Mouse (Mus musculus): ENCODE results near the gene Ifna6. TPM values are rescaled to one million over a fixed set of nuclear protein-coding genes. Genes with fewer than 3 reads are reported as not detected.

The Ifna6 gene
- total and polyA plus RNA-seq, 2 experiments from 2014 or later, result not detected

- Histone ChIP-seq H3K27ac (ENCODE audit: low read depth) (no peak overlapping the region), H3K4me2 (ENCODE audit: low read depth, low read length) (no peak overlapping the region), H3K9ac (replicated peaks; ENCODE audit: low read depth, low read length) (no peak overlapping the region), H3K36me3 (replicated peaks; ENCODE audit: control insufficient read depth, insufficient read depth, low read length) (no peaks in the 10 kb centered on the region), H3K9me3 (replicated peaks; ENCODE audit: control insufficient read depth, low read length) (no peaks in the 10 kb centered on the region), H3K4me1 (ENCODE audit: control insufficient read depth, insufficient read depth) (no peaks in the 10 kb centered on the region), H3K27me3 (ENCODE audit: control insufficient read depth, insufficient read depth, low read length) (0 out of 2 replicates have a peak, but pooled peaks cover 3% of the 10 kb centered on the region), H3K4me3 (ENCODE audit: low read depth, low read length) (no peak overlapping the region)
- WGBS, result 32% methylated on average over 3 of the region's 3 CpGs
- no peak for DNase-seq (ENCODE audit: low spot score)
- TF ChIP-seq EP300 (IDR thresholded peaks at IDR 0.05; ENCODE audit: low read depth) (no peak), CTCF (IDR thresholded peaks at IDR 0.05; ENCODE audit: low read depth) (peak; percentile 35)
- no peak for ATAC-seq (ENCODE audit: insufficient read depth, low read depth)
These were observed 11.6 kb downstream of the Ifna6 start for GRCm38 (mm10) chr4:88838828-88839227.

- no peak for TF ChIP-seq CTCF (IDR thresholded peaks at IDR 0.05; ENCODE audit: low read depth)
- TF ChIP-seq EP300 (IDR thresholded peaks at IDR 0.05; ENCODE audit: low read depth), result no peak
- H3K27ac ChIP-seq (ENCODE audit: low read depth), result no peak overlapping the region
These were observed 12.8 kb downstream of the Ifna6 start for GRCm38 (mm10) chr4:88840058-88840457.

GRCm38 (mm10) chr4:88841438-88841911 lies 14.3 kb downstream of the Ifna6 start, which contains the start of gene Ifna4:
Gene Ifna4 (plus strand): TSS chr4:88841861.
- no peak for ATAC-seq (ENCODE audit: insufficient read depth, low read depth)
- 0 out of 2 replicates have a peak, but pooled peaks cover 3% of the 10 kb centered on the region for H3K27me3 ChIP-seq (ENCODE audit: control insufficient read depth, insufficient read depth, low read length)
- no peaks in the 10 kb centered on the region for H3K36me3 ChIP-seq (replicated peaks; ENCODE audit: control insufficient read depth, insufficient read depth, low read length)
- H3K9me3 ChIP-seq (replicated peaks; ENCODE audit: control insufficient read depth, low read length), result no peaks in the 10 kb centered on the region
- no peak within 1 kb of the TSS for H3K9ac ChIP-seq (replicated peaks; ENCODE audit: low read depth, low read length)
- H3K4me3 ChIP-seq (ENCODE audit: low read depth, low read length), result no peak within 1 kb of the TSS
- no peak within 1 kb of the TSS for H3K4me2 ChIP-seq (ENCODE audit: low read depth, low read length)
- no peak within 1 kb of the TSS for H3K27ac ChIP-seq (ENCODE audit: low read depth)
- TF ChIP-seq CTCF (IDR thresholded peaks at IDR 0.05; ENCODE audit: low read depth) (no peak), EP300 (IDR thresholded peaks at IDR 0.05; ENCODE audit: low read depth) (no peak)
- no peaks in the 10 kb centered on the region for H3K4me1 ChIP-seq (ENCODE audit: control insufficient read depth, insufficient read depth)
- no peak for DNase-seq (ENCODE audit: low spot score)
- WGBS, result 52% methylated on average over 2 of the region's 2 CpGs

More at GRCm38 (mm10) chr4:88840058-88840457, 12.8 kb downstream of the Ifna6 start:
- no peak overlapping the region for H3K4me3 ChIP-seq (ENCODE audit: low read depth, low read length)
- H3K27me3 ChIP-seq (ENCODE audit: control insufficient read depth, insufficient read depth, low read length), result 0 out of 2 replicates have a peak, but pooled peaks cover 3% of the 10 kb centered on the region
- no peaks in the 10 kb centered on the region for H3K36me3 ChIP-seq (replicated peaks; ENCODE audit: control insufficient read depth, insufficient read depth, low read length)
- WGBS, result 36% methylated on average over 3 of the region's 3 CpGs
- H3K4me2 ChIP-seq (ENCODE audit: low read depth, low read length), result no peak overlapping the region
- no peaks in the 10 kb centered on the region for H3K9me3 ChIP-seq (replicated peaks; ENCODE audit: control insufficient read depth, low read length)
- H3K9ac ChIP-seq (replicated peaks; ENCODE audit: low read depth, low read length), result no peak overlapping the region
- DNase-seq (ENCODE audit: low spot score), result no peak
- no peak for ATAC-seq (ENCODE audit: insufficient read depth, low read depth)
- H3K4me1 ChIP-seq (ENCODE audit: control insufficient read depth, insufficient read depth), result no peaks in the 10 kb centered on the region

DNA sequence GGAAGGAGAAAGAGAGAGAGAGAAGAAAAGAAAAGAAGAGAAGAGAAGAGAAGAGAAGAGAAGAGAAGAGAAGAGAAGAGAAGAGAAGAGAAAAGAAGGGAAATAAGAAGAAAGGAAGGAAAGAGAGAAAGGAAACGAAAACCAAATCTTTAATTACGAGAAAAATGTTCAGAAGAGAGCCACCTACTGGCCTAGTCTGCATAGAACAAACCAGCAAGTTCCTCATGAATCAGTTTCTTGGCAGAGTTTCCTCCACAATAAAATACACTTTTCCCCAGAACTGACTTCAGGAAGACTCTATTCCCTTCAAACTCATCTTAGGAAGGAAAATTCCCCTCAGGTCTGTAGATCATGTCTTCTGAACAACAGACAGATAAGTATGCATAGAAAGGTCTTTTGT lies 18.1 kb downstream of the Ifna6 start:
- WGBS, result 48% methylated on average over 2 of the region's 2 CpGs
- ATAC-seq (ENCODE audit: insufficient read depth, low read depth) (no peak), DNase-seq (ENCODE audit: low spot score) (no peak)
- Histone ChIP-seq H3K27me3 (ENCODE audit: control insufficient read depth, insufficient read depth, low read length) (0 out of 2 replicates have a peak, but pooled peaks cover 3% of the 10 kb centered on the region), H3K9ac (replicated peaks; ENCODE audit: low read depth, low read length) (no peak overlapping the region), H3K27ac (ENCODE audit: low read depth) (no peak overlapping the region), H3K4me2 (ENCODE audit: low read depth, low read length) (no peak overlapping the region), H3K36me3 (replicated peaks; ENCODE audit: control insufficient read depth, insufficient read depth, low read length) (no peaks in the 10 kb centered on the region), H3K9me3 (replicated peaks; ENCODE audit: control insufficient read depth, low read length) (no peaks in the 10 kb centered on the region), H3K4me1 (ENCODE audit: control insufficient read depth, insufficient read depth) (no peaks in the 10 kb centered on the region), H3K4me3 (ENCODE audit: low read depth, low read length) (no peak overlapping the region)
- TF ChIP-seq EP300 (IDR thresholded peaks at IDR 0.05; ENCODE audit: low read depth) (no peak), CTCF (IDR thresholded peaks at IDR 0.05; ENCODE audit: low read depth) (peak; percentile 24; the same call in 1 of the 2 replicates)

DNA sequence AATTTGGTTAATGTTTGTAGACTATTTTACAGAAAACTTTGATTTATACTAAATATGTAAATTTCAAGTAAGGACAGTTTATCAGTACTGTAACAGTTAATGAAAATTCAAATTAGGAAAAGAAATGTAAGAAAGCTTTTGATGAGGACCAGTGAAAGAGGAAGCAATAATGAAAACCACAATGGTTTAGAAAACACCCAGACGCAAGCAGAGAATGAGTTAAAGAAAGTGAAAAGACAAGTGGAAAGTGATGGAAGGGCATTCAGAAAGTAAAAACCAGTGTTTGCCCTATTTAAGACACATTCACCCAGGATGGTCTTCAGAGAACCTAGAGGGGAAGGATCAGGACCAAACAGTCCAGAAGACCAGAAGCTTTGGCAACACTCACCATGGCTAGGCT lies 22.5 kb downstream of the Ifna6 start, which contains the start of gene Ifna1:
Ifna1 (plus strand) TSS at position 390 of the 400 bp plus-strand sequence.
- ATAC-seq (ENCODE audit: insufficient read depth, low read depth), result no peak
- no peaks in the 10 kb centered on the region for H3K27me3 ChIP-seq (ENCODE audit: control insufficient read depth, insufficient read depth, low read length)
- H3K4me3 ChIP-seq (ENCODE audit: low read depth, low read length), result no peak within 1 kb of the TSS
- 64% methylated on average over 1 of the region's 1 CpGs for WGBS
- H3K4me2 ChIP-seq (ENCODE audit: low read depth, low read length), result no peak within 1 kb of the TSS
- H3K36me3 ChIP-seq (replicated peaks; ENCODE audit: control insufficient read depth, insufficient read depth, low read length), result no peaks in the 10 kb centered on the region
- H3K9ac ChIP-seq (replicated peaks; ENCODE audit: low read depth, low read length), result no peak within 1 kb of the TSS
- no peaks in the 10 kb centered on the region for H3K4me1 ChIP-seq (ENCODE audit: control insufficient read depth, insufficient read depth)
- no peaks in the 10 kb centered on the region for H3K9me3 ChIP-seq (replicated peaks; ENCODE audit: control insufficient read depth, low read length)
- no peak for DNase-seq (ENCODE audit: low spot score)
- H3K27ac ChIP-seq (ENCODE audit: low read depth), result no peak within 1 kb of the TSS
- TF ChIP-seq CTCF (IDR thresholded peaks at IDR 0.05; ENCODE audit: low read depth) (no peak), EP300 (IDR thresholded peaks at IDR 0.05; ENCODE audit: low read depth) (no peak)

All from heart, postnatal 0 days (tissue).